Mouse (Mus musculus): ENCODE measurements around the gene Tcte2.

DNA sequence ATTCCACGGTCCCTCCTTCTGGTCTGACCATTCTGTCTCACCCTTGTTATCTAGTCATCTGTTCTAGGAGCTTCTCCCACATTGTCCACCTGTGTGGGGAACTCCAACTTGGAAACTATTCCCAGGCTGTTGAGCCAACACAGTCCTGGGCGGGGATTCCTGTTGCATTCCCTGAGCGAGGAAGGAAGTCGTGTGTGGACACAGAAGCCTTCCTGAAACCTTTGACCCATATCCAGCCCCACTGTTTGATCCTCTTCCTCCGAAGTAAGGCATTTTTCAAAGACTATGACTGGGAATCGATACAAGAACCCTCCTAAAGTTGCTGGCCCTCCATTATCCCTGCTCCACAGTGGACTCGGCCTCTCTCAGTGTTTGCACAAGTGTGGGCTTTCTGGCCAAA is 61.9 kb downstream of the Tcte2 start:
- TF ChIP-seq CTCF (IDR thresholded peaks at IDR 0.05): no peak
- TF ChIP-seq EP300 (IDR thresholded peaks at IDR 0.05): peak; percentile 89
